Mouse (Mus musculus) testis, adult 2 months (tissue): ENCODE measurements around the gene Gm15517.

Experiments
- CTCF ChIP-seq: fragments of 200-500 bp; IDR thresholded peaks from 2 replicates; pipeline ENCODE4 v1.5.1; 2012; ENCODE audit warnings: low read depth, mild to moderate bottlenecking, inconsistent platforms, low read length, moderate library complexity; ENCODE audit not compliant: control insufficient read depth, insufficient read depth, insufficient replicate concordance
- POLR2A ChIP-seq: fragments of 200-500 bp; IDR thresholded peaks from 2 replicates; pipeline ENCODE4 v1.6.1; 2012; ENCODE audit warnings: low read depth, mild to moderate bottlenecking, inconsistent platforms, low read length, moderate library complexity; ENCODE audit not compliant: control insufficient read depth

DNA sequence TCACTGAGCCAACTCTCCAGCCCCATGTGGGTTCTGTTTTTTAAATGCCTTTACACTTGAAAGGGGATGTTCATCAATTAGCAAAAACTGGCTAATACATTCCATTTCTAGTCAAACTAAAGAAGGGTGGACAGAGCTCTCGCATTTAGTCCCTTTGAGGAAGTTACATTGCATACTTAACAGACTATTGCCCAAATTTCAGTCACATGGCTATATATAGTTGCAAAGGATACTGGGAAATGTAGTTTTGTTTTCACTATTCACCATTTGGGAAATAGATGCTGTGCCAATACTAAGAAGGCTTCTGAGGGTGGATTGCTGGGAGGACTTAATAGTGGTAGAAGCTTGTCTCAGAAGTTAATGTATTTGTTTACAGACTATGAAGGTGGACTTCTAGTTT, 19.7 kb downstream of the Gm15517 start:
- TF ChIP-seq CTCF (no peak), POLR2A (no peak)
